Mouse (Mus musculus) heart, adult 18-20 months (tissue): ENCODE measurements around the gene Srl. TPM values are rescaled to one million over a fixed set of nuclear protein-coding genes. Genes with fewer than 3 reads are reported as not detected.

Experiments used
- DNase-seq, 2 experiments: peaks; one replicate each; pipeline ENCODE4 v3.0.0; 2021 to 2022; ENCODE audit warnings: mixed read lengths in 1 of 2
- total RNA-seq, 2 experiments: library from RNA; stranded (reverse); gene quantifications; 2 replicates each; pipeline ENCODE4 v1.2.3; 2021

The Srl gene
- total RNA-seq, 2 experiments from 2014 or later, result 782 to 831 TPM

GRCm38 (mm10) chr16:4519157-4519556 lies 22.5 kb downstream of the Srl start:
- no peak for DNase-seq

GRCm38 (mm10) chr16:4517906-4518305 lies 23.7 kb downstream of the Srl start:
- no peak for DNase-seq

GRCm38 (mm10) chr16:4514383-4514782 lies 27.2 kb downstream of the Srl start:
- DNase-seq, result peak in 1 of 2 experiments; percentile 46

- DNase-seq, result peak; percentile 84 to 90
These were observed 28.8 kb downstream of the Srl start for GRCm38 (mm10) chr16:4512661-4513438.

- peak in 1 of 2 experiments; percentile 52 for DNase-seq
These were observed 30.2 kb downstream of the Srl start for GRCm38 (mm10) chr16:4511371-4511770.

GRCm38 (mm10) chr16:4506181-4506580 lies 35.4 kb downstream of the Srl start:
- no peak for DNase-seq

- no peak for DNase-seq
These were observed 38.1 kb downstream of the Srl start for GRCm38 (mm10) chr16:4503495-4503894.

- DNase-seq, result no peak
These were observed 39.0 kb downstream of the Srl start for GRCm38 (mm10) chr16:4502568-4502967.

- DNase-seq, result no peak
These were observed 39.9 kb downstream of the Srl start for GRCm38 (mm10) chr16:4501703-4502102.

GRCm38 (mm10) chr16:4500598-4501385 lies 40.8 kb downstream of the Srl start:
- peak; percentile 80 to 83 for DNase-seq

GRCm38 (mm10) chr16:4497762-4498607 lies 43.6 kb downstream of the Srl start:
- DNase-seq, result no peak

GRCm38 (mm10) chr16:4496470-4496869 lies 45.1 kb downstream of the Srl start:
- no peak for DNase-seq

- peak; percentile 56 to 75 for DNase-seq
These were observed 45.8 kb downstream of the Srl start for GRCm38 (mm10) chr16:4495861-4496260.

GRCm38 (mm10) chr16:4492777-4493563 lies 48.6 kb downstream of the Srl start:
- no peak for DNase-seq

GRCm38 (mm10) chr16:4489114-4489624 lies 52.4 kb downstream of the Srl start:
- DNase-seq, result peak; percentile 94 to 98

- no peak for DNase-seq
These were observed 60.9 kb downstream of the Srl start for GRCm38 (mm10) chr16:4480616-4481265.

- no peak for DNase-seq
These were observed 63.9 kb downstream of the Srl start for GRCm38 (mm10) chr16:4477591-4478215.

- peak; percentile 96 to 98 for DNase-seq
These were observed 66.5 kb downstream of the Srl start for GRCm38 (mm10) chr16:4474882-4475803.
